Mouse (Mus musculus) neural tube, embryonic 15.5 days (tissue): ENCODE measurements at regions not wholly inside any gene's neighbourhood (a gene's known extent, or its start where the extent isn't known, plus 50 kb on each side); places are given as distances from the start of the nearest gene placed in this dataset.
"Not testable (repeated sequence)": the region's sequence is repeated elsewhere in the genome, so short reads cannot be mapped to it uniquely, and the experiment has no call there.

Experiments
- ATAC-seq: fragments of 200-750 bp; cut with Nextera tagmentation; 2 replicates; pipeline ENCODE4 v1.8.0; 2017; ENCODE audit warnings: mild to moderate bottlenecking, moderate TSS enrichment, moderate library complexity; ENCODE audit not compliant: low FRiP score
- H3K27ac ChIP-seq: fragments of 300-500 bp; sonication (generic); replicated peaks from 2 replicates; pipeline ENCODE4 v1.5.1; 2015; ENCODE audit warnings: mild to moderate bottlenecking, inconsistent platforms
- H3K27me3 ChIP-seq: fragments of 300-500 bp; sonication (generic); replicated peaks from 2 replicates; pipeline ENCODE4 v1.6.1; 2015; ENCODE audit warnings: inconsistent platforms
- H3K36me3 ChIP-seq: fragments of 300-500 bp; sonication (generic); 2 replicates; pipeline ENCODE4 v1.6.1; 2015; ENCODE audit warnings: inconsistent platforms
- H3K4me1 ChIP-seq: fragments of 300-500 bp; sonication (generic); 2 replicates; pipeline ENCODE4 v1.6.1; 2015; ENCODE audit warnings: inconsistent platforms
- H3K4me2 ChIP-seq: fragments of 300-500 bp; sonication (generic); 2 replicates; pipeline ENCODE4 v1.6.1; 2015; ENCODE audit warnings: inconsistent platforms, mild to moderate bottlenecking, moderate library complexity
- H3K4me3 ChIP-seq: fragments of 300-500 bp; sonication (generic); replicated peaks from 2 replicates; pipeline ENCODE4 v1.5.1; 2015; ENCODE audit warnings: mild to moderate bottlenecking, inconsistent platforms
- H3K9ac ChIP-seq: fragments of 300-500 bp; sonication (generic); replicated peaks from 2 replicates; pipeline ENCODE4 v1.6.1; 2015; ENCODE audit warnings: mild to moderate bottlenecking, inconsistent platforms
- H3K9me3 ChIP-seq: fragments of 300-500 bp; sonication (generic); replicated peaks from 2 replicates; pipeline ENCODE4 v1.6.1; 2016; ENCODE audit warnings: inconsistent platforms
- WGBS: fragments of 180-500 bp; shearing (Covaris S2); methylation state at CpG from one replicate; pipeline ENCODE4 v1.1.7; 2015; ENCODE audit warnings: mixed read lengths; 5-methylcytosine and 5-hydroxymethylcytosine counted together

- no peak for ATAC-seq
- Histone ChIP-seq H3K9me3 (no peaks in the 10 kb centered on the region), H3K4me2 (no peak overlapping the region), H3K9ac (no peak overlapping the region), H3K27ac (no peak overlapping the region), H3K27me3 (no peaks in the 10 kb centered on the region), H3K4me1 (no peaks in the 10 kb centered on the region), H3K36me3 (no peaks in the 10 kb centered on the region), H3K4me3 (no peak overlapping the region)
- 79% methylated on average over 1 of the region's 1 CpGs for WGBS
Observed at GRCm38 (mm10) chr19:19945247-19945646, 445.5 kb downstream of the Anxa1 start.

GRCm38 (mm10) chr19:19942697-19943096 lies 448.0 kb downstream of the Anxa1 start:
- Histone ChIP-seq H3K9me3 (no peaks in the 10 kb centered on the region), H3K9ac (no peak overlapping the region), H3K27ac (no peak overlapping the region), H3K27me3 (no peaks in the 10 kb centered on the region), H3K4me3 (no peak overlapping the region), H3K4me2 (no peak overlapping the region), H3K36me3 (no peaks in the 10 kb centered on the region), H3K4me1 (no peaks in the 10 kb centered on the region)
- 18% methylated on average over 3 of the region's 3 CpGs for WGBS
- no peak for ATAC-seq

GRCm38 (mm10) chr19:19921109-19921508 lies 469.6 kb downstream of the Anxa1 start:
- no peaks in the 10 kb centered on the region for H3K27me3 ChIP-seq
- H3K9ac ChIP-seq: no peak overlapping the region
- WGBS: 85% methylated on average over 2 of the region's 2 CpGs
- H3K4me3 ChIP-seq: no peak overlapping the region
- no peak overlapping the region for H3K4me2 ChIP-seq
- no peaks in the 10 kb centered on the region for H3K9me3 ChIP-seq
- no peak overlapping the region for H3K27ac ChIP-seq
- H3K36me3 ChIP-seq: no peaks in the 10 kb centered on the region
- no peaks in the 10 kb centered on the region for H3K4me1 ChIP-seq
- no peak for ATAC-seq

- Histone ChIP-seq H3K9me3 (no peaks in the 10 kb centered on the region), H3K9ac (no peak overlapping the region), H3K4me2 (no peak overlapping the region), H3K27me3 (no peaks in the 10 kb centered on the region), H3K36me3 (no peaks in the 10 kb centered on the region), H3K27ac (no peak overlapping the region), H3K4me1 (no peaks in the 10 kb centered on the region), H3K4me3 (no peak overlapping the region)
- 78% methylated on average over 8 of the region's 8 CpGs for WGBS
- ATAC-seq: peak; percentile 59; the same call in 1 of the 2 replicates
Observed at GRCm38 (mm10) chr19:19885933-19886710, 504.6 kb downstream of the Anxa1 start.

- Histone ChIP-seq H3K4me1 (no peaks in the 10 kb centered on the region), H3K4me2 (no peak overlapping the region), H3K9me3 (no peaks in the 10 kb centered on the region), H3K27me3 (no peaks in the 10 kb centered on the region), H3K9ac (no peak overlapping the region), H3K27ac (no peak overlapping the region), H3K36me3 (no peaks in the 10 kb centered on the region), H3K4me3 (no peak overlapping the region)
- no peak for ATAC-seq
Observed at GRCm38 (mm10) chr19:19880895-19881294, 509.8 kb downstream of the Anxa1 start.

- no peaks in the 10 kb centered on the region for H3K9me3 ChIP-seq
- no peaks in the 10 kb centered on the region for H3K36me3 ChIP-seq
- no peak overlapping the region for H3K4me2 ChIP-seq
- WGBS: 74% methylated on average over 4 of the region's 4 CpGs
- H3K27ac ChIP-seq: no peak overlapping the region
- no peak overlapping the region for H3K4me3 ChIP-seq
- ATAC-seq: no peak
- no peak overlapping the region for H3K9ac ChIP-seq
- no peaks in the 10 kb centered on the region for H3K27me3 ChIP-seq
- H3K4me1 ChIP-seq: no peaks in the 10 kb centered on the region
Observed at GRCm38 (mm10) chr19:19848152-19848551, 542.6 kb downstream of the Anxa1 start.

- Histone ChIP-seq H3K4me2 (no peak overlapping the region), H3K36me3 (no peaks in the 10 kb centered on the region), H3K27me3 (no peaks in the 10 kb centered on the region), H3K9ac (no peak overlapping the region), H3K9me3 (no peaks in the 10 kb centered on the region), H3K4me1 (no peaks in the 10 kb centered on the region), H3K4me3 (no peak overlapping the region), H3K27ac (no peak overlapping the region)
- ATAC-seq: no peak
- 96% methylated on average over 1 of the region's 1 CpGs for WGBS
Observed at GRCm38 (mm10) chr19:19807992-19808391, 582.8 kb downstream of the Anxa1 start.

GRCm38 (mm10) chr19:19793835-19794234 lies 596.9 kb downstream of the Anxa1 start:
- WGBS: 82% methylated on average over 2 of the region's 2 CpGs
- no peak overlapping the region for H3K4me3 ChIP-seq
- no peak overlapping the region for H3K9ac ChIP-seq
- H3K27me3 ChIP-seq: no peaks in the 10 kb centered on the region
- no peaks in the 10 kb centered on the region for H3K36me3 ChIP-seq
- no peak for ATAC-seq
- no peaks in the 10 kb centered on the region for H3K4me1 ChIP-seq
- H3K27ac ChIP-seq: no peak overlapping the region
- H3K4me2 ChIP-seq: no peak overlapping the region
- H3K9me3 ChIP-seq: no peaks in the 10 kb centered on the region

GRCm38 (mm10) chr19:19783507-19783906 lies 607.2 kb downstream of the Anxa1 start:
- no peaks in the 10 kb centered on the region for H3K4me1 ChIP-seq
- no peaks in the 10 kb centered on the region for H3K9me3 ChIP-seq
- H3K9ac ChIP-seq: no peak overlapping the region
- H3K4me3 ChIP-seq: no peak overlapping the region
- no peak overlapping the region for H3K4me2 ChIP-seq
- H3K36me3 ChIP-seq: no peaks in the 10 kb centered on the region
- no peaks in the 10 kb centered on the region for H3K27me3 ChIP-seq
- ATAC-seq: no peak
- no peak overlapping the region for H3K27ac ChIP-seq

DNA sequence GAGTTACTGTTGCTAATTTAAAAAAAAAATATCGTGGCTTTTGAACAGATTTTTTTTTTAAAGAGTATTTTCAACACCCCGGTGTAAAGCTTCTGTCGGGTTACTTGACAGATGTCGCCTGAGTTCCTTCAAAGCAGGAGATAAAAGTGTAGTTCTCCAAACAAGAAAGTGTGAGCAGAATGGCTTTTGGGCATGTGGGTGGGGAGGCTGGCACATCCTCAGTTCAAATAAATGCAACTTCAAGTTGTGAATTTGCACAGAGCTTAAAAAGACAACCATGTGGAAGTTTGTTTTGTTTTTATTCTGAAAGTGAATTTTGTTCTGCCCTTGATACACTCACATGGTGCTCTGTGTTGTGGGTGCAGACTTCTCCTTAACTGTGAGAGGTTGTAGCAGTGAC lies 612.9 kb downstream of the Anxa1 start:
- Histone ChIP-seq H3K9ac (no peak overlapping the region), H3K9me3 (no peaks in the 10 kb centered on the region), H3K4me1 (no peaks in the 10 kb centered on the region), H3K27ac (no peak overlapping the region), H3K27me3 (no peaks in the 10 kb centered on the region), H3K36me3 (no peaks in the 10 kb centered on the region), H3K4me2 (no peak overlapping the region), H3K4me3 (no peak overlapping the region)
- ATAC-seq: no peak
- WGBS: 74% methylated on average over 4 of the region's 4 CpGs

- no peak overlapping the region for H3K9ac ChIP-seq
- H3K27ac ChIP-seq: no peak overlapping the region
- H3K4me3 ChIP-seq: no peak overlapping the region
- H3K4me2 ChIP-seq: no peak overlapping the region
- no peaks in the 10 kb centered on the region for H3K27me3 ChIP-seq
- no peaks in the 10 kb centered on the region for H3K36me3 ChIP-seq
- no peaks in the 10 kb centered on the region for H3K9me3 ChIP-seq
- H3K4me1 ChIP-seq: no peaks in the 10 kb centered on the region
- ATAC-seq: no peak
- 52% methylated on average over 1 of the region's 1 CpGs for WGBS
Observed at GRCm38 (mm10) chr19:19770990-19771389, 619.8 kb downstream of the Anxa1 start.

DNA sequence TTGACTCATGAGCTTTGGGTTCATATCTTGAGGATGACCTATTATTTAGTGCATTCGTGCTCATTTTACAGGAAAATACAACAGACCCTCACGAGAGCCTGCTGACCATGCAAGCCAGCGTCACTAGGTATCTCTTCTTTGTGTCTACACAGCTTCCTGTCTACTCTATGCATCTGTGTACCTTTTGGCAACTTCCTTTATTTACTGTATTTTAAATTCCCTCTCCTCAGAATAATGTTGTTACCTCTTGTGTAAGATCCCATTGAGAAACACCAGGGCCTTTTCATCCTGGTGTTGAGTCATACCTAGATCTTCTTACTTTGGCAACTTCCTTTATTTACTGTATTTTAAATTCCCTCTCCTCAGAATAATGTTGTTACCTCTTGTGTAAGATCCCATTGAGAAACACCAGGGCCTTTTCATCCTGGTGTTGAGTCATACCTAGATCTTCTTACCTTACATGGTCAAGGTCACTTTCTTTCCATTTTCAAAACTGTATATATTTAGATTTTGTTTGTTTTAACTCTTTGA lies 639.1 kb upstream of the Rorb start:
- H3K27me3 ChIP-seq, H3K9me3 ChIP-seq, H3K9ac ChIP-seq, H3K27ac ChIP-seq, H3K36me3 ChIP-seq, H3K4me3 ChIP-seq, H3K4me1 ChIP-seq, ATAC-seq, H3K4me2 ChIP-seq: not testable (repeated sequence)
- 93% methylated on average over 3 of the region's 3 CpGs for WGBS
